Mouse (Mus musculus) liver, adult 2 months (tissue): ENCODE results near the gene Ctsl.

Experiments used
- CTCF ChIP-seq: fragments of 200-500 bp; IDR thresholded peaks from 2 replicates; pipeline ENCODE4 v1.5.1; 2011; ENCODE audit warnings: low read depth, low read length, control low read depth
- POLR2A ChIP-seq: fragments of 200-500 bp; IDR thresholded peaks from 2 replicates; pipeline ENCODE4 v1.6.1; 2011; ENCODE audit warnings: low read length, control low read depth; ENCODE audit not compliant: insufficient read depth; ENCODE audit errors: extremely low read depth

DNA sequence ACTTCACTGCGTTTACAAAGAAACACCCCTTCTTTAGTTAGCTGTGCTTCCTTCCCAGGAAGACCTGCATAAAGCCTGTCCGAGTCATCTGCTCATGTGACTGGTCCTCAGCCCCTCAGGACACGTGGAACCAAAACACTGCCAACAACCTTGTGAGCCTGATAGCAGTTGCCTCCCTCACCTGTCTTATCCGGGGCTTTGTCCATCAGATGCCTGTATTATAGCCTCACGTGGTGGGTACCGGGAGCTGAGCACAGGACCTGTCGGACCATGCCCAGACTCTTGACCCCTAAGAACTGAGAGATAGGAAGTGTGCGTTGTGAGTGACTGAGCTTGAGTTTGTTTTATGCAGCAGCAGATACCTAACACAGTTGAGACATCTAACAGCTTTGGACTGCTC lies 26.3 kb upstream of the Ctsl start:
- no peak for TF ChIP-seq CTCF
- TF ChIP-seq POLR2A = no peak
